Mouse (Mus musculus) cerebellum, postnatal 4 days (tissue): ENCODE measurements around the gene Cope.
A peak's percentile ranks its signal among the peaks of the same experiment; 100 is the strongest.

Experiments used
- DNase-seq, 2 experiments: peaks; one replicate each; pipeline ENCODE4 v3.0.0; 2022; ENCODE audit warnings: low spot score in 2 of 2, mixed read lengths in 1 of 2

Cope gene

GRCm38 (mm10) chr8:70309311-70309710 is 7.0 kb downstream of the Cope start:
- peak in 1 of 2 experiments; percentile 53 for DNase-seq

GRCm38 (mm10) chr8:70313399-70313798 is 11.1 kb downstream of the Cope start:
- DNase-seq: peak in 1 of 2 experiments; percentile 47

GRCm38 (mm10) chr8:70315624-70316510 is 13.5 kb downstream of the Cope start, which contains the start of gene Cers1:
TSS of gene Cers1 (plus strand) at chr8:70315775.
- peak in 1 of 2 experiments; percentile 75 for DNase-seq

GRCm38 (mm10) chr8:70316511-70317504 is 14.5 kb downstream of the Cope start:
- DNase-seq: peak in 1 of 2 experiments; percentile 77

- no peak for DNase-seq
These were observed 15.6 kb downstream of the Cope start for GRCm38 (mm10) chr8:70317872-70318271.

GRCm38 (mm10) chr8:70323716-70324115 is 21.4 kb downstream of the Cope start:
- DNase-seq: no peak

GRCm38 (mm10) chr8:70327512-70327911 is 25.2 kb downstream of the Cope start:
- DNase-seq: no peak

GRCm38 (mm10) chr8:70329124-70329834 is 27.0 kb downstream of the Cope start, which contains the start of gene Gdf1:
TSS of gene Gdf1 (plus strand) at chr8:70329817.
- no peak for DNase-seq

GRCm38 (mm10) chr8:70329835-70330740 is 27.8 kb downstream of the Cope start:
- DNase-seq: no peak

- peak; percentile 42 to 76 for DNase-seq
These were observed 28.5 kb downstream of the Cope start for GRCm38 (mm10) chr8:70330741-70331364.

- DNase-seq: no peak
These were observed 29.2 kb downstream of the Cope start for GRCm38 (mm10) chr8:70331526-70331925.

GRCm38 (mm10) chr8:70332070-70332877 is 30.0 kb downstream of the Cope start:
- DNase-seq: peak; percentile 75 to 86

GRCm38 (mm10) chr8:70332878-70333202 is 30.5 kb downstream of the Cope start:
- DNase-seq: no peak

- DNase-seq: no peak
These were observed 36.6 kb downstream of the Cope start for GRCm38 (mm10) chr8:70338931-70339330.

- no peak for DNase-seq
These were observed 38.3 kb downstream of the Cope start for GRCm38 (mm10) chr8:70340659-70341058.

GRCm38 (mm10) chr8:70342007-70342406 is 39.7 kb downstream of the Cope start:
- no peak for DNase-seq

GRCm38 (mm10) chr8:70343076-70343475 is 40.8 kb downstream of the Cope start:
- DNase-seq: no peak

- peak in 1 of 2 experiments; percentile 55 for DNase-seq
These were observed 41.4 kb downstream of the Cope start for GRCm38 (mm10) chr8:70343696-70344095.

GRCm38 (mm10) chr8:70344279-70344678 is 42.0 kb downstream of the Cope start:
- no peak for DNase-seq
